Mouse (Mus musculus) midbrain, postnatal 0 days (tissue): ENCODE results near the gene Nrbp1. TPM values are rescaled to one million over a fixed set of nuclear protein-coding genes. Genes with fewer than 3 reads are reported as not detected.

ENCODE experiments used
- ATAC-seq: fragments of 200-750 bp; cut with Nextera tagmentation; 2 replicates; pipeline ENCODE4 v1.8.0; 2017; ENCODE audit warnings: moderate number of reproducible peaks, mild to moderate bottlenecking, moderate TSS enrichment, moderate library complexity; ENCODE audit not compliant: low FRiP score
- DNase-seq: peaks from one replicate; pipeline ENCODE4 v3.0.0-alpha.2; 2015; ENCODE audit warnings: low spot score
- H3K27ac ChIP-seq: fragments of 300-500 bp; sonication (generic); 2 replicates; pipeline ENCODE4 v1.5.1; 2014; ENCODE audit warnings: low read depth, mild to moderate bottlenecking, low read length, mixed read lengths
- H3K27me3 ChIP-seq: fragments of 300-500 bp; sonication (generic); 2 replicates; pipeline ENCODE4 v1.6.1; 2014; ENCODE audit warnings: low read length, control low read depth, mixed read lengths; ENCODE audit not compliant: insufficient read depth
- H3K36me3 ChIP-seq: fragments of 300-500 bp; sonication (generic); 2 replicates; pipeline ENCODE4 v1.6.1; 2014; ENCODE audit warnings: low read length, control low read depth, mixed read lengths; ENCODE audit not compliant: insufficient read depth
- H3K4me1 ChIP-seq: fragments of 300-500 bp; sonication (generic); 2 replicates; pipeline ENCODE4 v1.6.1; 2014; ENCODE audit warnings: mild to moderate bottlenecking, control low read depth, antibody characterized with exemption, low read length, mixed read lengths; ENCODE audit not compliant: insufficient read depth
- H3K4me2 ChIP-seq: fragments of 300-500 bp; sonication (generic); 2 replicates; pipeline ENCODE4 v1.6.1; 2014; ENCODE audit warnings: low read depth, mild to moderate bottlenecking, low read length, mixed read lengths; ENCODE audit not compliant: poor library complexity, severe bottlenecking
- H3K4me3 ChIP-seq: fragments of 300-500 bp; sonication (generic); 2 replicates; pipeline ENCODE4 v1.5.1; 2014; ENCODE audit warnings: low read depth, mild to moderate bottlenecking, low read length, moderate library complexity
- H3K9ac ChIP-seq: fragments of 300-500 bp; sonication (generic); replicated peaks from 2 replicates; pipeline ENCODE4 v1.6.1; 2014; ENCODE audit warnings: mild to moderate bottlenecking, low read length, moderate library complexity, mixed read lengths; ENCODE audit not compliant: poor library complexity, severe bottlenecking
- H3K9me3 ChIP-seq: fragments of 300-500 bp; sonication (generic); 2 replicates; pipeline ENCODE4 v1.6.1; 2016; ENCODE audit warnings: low read length, control low read depth
- CTCF ChIP-seq: IDR thresholded peaks from 2 replicates; pipeline ENCODE4 v1.5.1; 2016; ENCODE audit warnings: antibody characterized with exemption, mild to moderate bottlenecking
- WGBS: fragments of 180-500 bp; shearing (Covaris S2); extraction: QIAGEN DNeasy Blood & Tissue Kit; methylation state at CpG from one replicate; pipeline ENCODE4 v1.1.7; 2014; 5-methylcytosine and 5-hydroxymethylcytosine counted together
- polyA plus RNA-seq: library from polyadenylated mRNA; unstranded; fragments of >200 nt; fragmentation: Nextera tagmentation; extraction: Ambion mirVana; gene quantifications from 2 replicates; pipeline ENCODE4 v1.2.1, GENCODE M21; 2015
- total RNA-seq: library from RNA; depleted of rRNA; stranded (reverse); fragments of >200 nt; gene quantifications from 2 replicates; pipeline ENCODE4 v1.2.3, GENCODE M21; 2014

The Nrbp1 gene
- total and polyA plus RNA-seq, 2 experiments from 2014 or later: 120 to 138 TPM

DNA sequence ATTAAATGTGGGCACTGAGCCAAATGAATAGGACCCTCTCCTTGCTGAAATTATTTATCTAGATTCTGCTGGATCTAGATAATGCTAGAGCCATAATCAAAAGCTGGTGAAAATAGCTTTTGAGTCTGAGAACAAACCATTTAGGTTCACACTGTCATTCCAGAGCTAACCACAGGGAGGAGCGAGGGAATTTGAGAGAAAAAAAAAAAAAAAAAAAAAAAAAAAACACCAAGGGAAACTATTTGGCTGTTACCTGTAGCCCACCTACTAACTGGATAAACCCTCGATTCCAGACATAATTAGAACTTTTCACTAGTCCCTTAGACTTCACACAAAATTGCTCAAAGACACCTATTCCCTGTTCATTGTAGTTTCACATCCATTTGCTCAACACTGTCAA is 21.6 kb upstream of the Nrbp1 start:
- Histone ChIP-seq H3K9ac (peak overlapping the region; percentile 39; the same call in 1 of the 2 replicates), H3K27ac (no peak overlapping the region), H3K4me3 (peak overlapping the region; percentile 98), H3K9me3 (no peaks in the 10 kb centered on the region), H3K36me3 (no peaks in the 10 kb centered on the region), H3K4me1 (no peaks in the 10 kb centered on the region), H3K27me3 (no peaks in the 10 kb centered on the region), H3K4me2 (peak overlapping the region; percentile 78)
- DNase-seq (peak; percentile 46), ATAC-seq (no peak)
- WGBS: 1% methylated on average over 2 of the region's 2 CpGs
- TF ChIP-seq CTCF: peak; percentile 66

DNA sequence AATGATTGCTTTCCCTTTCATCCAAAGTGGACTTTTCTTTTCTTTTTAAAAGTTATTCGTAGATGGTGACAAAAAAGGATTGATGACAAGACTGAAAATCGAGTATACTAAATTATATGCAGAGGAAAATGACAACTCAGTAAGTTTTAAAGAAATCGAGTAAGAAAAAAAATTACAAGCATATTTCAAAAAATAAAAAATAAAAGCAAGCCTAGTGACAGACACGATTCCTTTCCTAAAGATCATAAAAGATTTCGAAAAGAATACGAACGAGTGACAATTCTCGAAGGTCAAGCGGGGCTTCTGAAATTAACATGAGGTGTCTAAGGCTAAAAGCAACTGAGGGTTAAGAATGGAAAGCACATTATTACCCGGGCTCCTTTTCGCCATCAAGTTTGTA is 21.2 kb upstream of the Nrbp1 start:
- ATAC-seq (no peak), DNase-seq (no peak)
- no peaks in the 10 kb centered on the region for H3K4me1 ChIP-seq
- 2% methylated on average over 11 of the region's 11 CpGs for WGBS
- no peaks in the 10 kb centered on the region for H3K36me3 ChIP-seq
- no peak for TF ChIP-seq CTCF
- H3K9me3 ChIP-seq: no peaks in the 10 kb centered on the region
- peak overlapping the region; percentile 78 for H3K4me2 ChIP-seq
- H3K27ac ChIP-seq: peak overlapping the region; percentile 96
- H3K27me3 ChIP-seq: no peaks in the 10 kb centered on the region
- peak overlapping the region; percentile 90 for H3K9ac ChIP-seq
- H3K4me3 ChIP-seq: peak overlapping the region; percentile 98

DNA sequence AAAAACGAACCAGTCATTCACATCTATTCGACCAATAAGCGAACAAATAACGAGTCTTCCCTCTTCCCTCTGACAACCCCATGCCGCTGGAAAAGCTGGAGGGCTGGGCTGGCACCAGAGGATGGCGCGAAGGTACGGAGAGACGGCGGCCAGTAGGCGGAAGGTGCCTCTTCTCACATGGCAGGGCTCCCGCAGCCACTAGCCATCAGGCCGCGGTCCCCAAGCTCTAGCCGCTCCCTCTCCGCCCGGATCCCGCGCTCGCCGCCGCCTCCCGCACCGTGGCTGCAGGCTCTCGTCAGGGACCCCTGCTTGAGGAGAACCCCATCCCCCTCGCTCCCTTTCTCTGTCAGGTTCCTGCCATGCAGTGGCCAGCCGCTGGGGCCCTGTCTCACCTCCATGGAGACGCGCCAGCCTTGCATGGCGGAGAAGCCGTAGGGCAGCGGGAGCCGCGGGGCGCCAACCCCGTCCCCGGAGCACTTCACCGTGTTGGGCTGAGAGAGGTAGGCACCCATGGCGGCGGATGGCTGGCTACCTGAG is 20.7 kb upstream of the Nrbp1 start:
- under 1% methylated on average over 30 of the region's 40 CpGs for WGBS

DNA sequence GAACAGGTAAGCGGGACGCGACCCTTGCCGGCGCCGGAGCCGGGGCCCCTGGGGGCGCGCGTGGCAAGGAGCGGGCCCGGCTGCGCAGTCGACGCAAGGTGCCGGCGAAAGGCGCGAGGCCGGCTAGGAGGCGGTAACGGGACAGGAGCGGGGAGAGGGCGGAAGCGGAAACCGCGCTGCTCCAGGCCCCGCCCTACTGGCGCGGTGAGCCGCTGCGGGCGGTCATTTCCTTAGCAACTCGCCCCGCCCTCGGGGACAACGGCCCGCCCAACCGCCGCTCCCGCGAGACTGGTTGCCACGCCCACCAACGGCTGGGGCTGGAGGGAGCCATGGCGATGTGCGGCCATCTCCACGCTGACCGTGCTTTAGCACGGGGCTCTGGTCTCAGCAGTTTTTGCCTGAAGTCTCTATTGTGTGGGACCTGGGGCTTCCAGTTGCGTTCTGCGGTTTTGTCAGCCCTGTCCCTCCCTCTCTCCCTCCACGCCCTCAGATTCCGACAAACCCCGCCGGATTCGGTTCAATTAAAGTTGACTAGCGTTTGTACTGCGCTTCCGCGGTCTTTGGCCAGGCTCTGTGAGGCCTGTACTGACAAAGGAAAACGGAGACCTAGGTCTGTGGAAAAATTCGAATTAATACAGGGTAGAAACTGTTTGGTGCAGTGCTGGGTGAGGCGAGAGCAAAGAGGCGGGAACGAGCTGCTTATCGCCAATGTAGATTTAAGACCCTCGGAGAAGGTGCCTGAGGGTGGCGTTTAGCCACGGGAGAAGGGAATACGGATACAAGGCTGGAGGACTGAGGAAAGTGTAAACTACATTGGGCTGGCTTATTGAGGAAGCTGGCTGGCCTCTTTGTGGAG is 20.0 kb upstream of the Nrbp1 start, which contains the start of gene Ppm1g:
Gene Ppm1g (minus strand): TSS at position 240 of the 856 bp plus-strand sequence.
- peak within 1 kb of the TSS; percentile 98 for H3K4me3 ChIP-seq
- no peaks in the 10 kb centered on the region for H3K9me3 ChIP-seq
- no peaks in the 10 kb centered on the region for H3K36me3 ChIP-seq
- peak; percentile 95 for ATAC-seq
- peak within 1 kb of the TSS; percentile 90 for H3K9ac ChIP-seq
- under 1% methylated on average over 69 of the region's 70 CpGs for WGBS
- peak; percentile 98 for DNase-seq
- peak within 1 kb of the TSS; percentile 96 for H3K27ac ChIP-seq
- H3K4me1 ChIP-seq: no peaks in the 10 kb centered on the region
- TF ChIP-seq CTCF: no peak; the same call in 1 of the 2 replicates
- peak within 1 kb of the TSS; percentile 78 for H3K4me2 ChIP-seq
- no peaks in the 10 kb centered on the region for H3K27me3 ChIP-seq

More for the DNA sequence above, 20.7 kb upstream of the Nrbp1 start:
- H3K9me3 ChIP-seq: no peaks in the 10 kb centered on the region
- H3K4me2 ChIP-seq: peak overlapping the region; percentile 78
- peak overlapping the region; percentile 98 for H3K4me3 ChIP-seq
- H3K9ac ChIP-seq: peak overlapping the region; percentile 90
- no peaks in the 10 kb centered on the region for H3K27me3 ChIP-seq
- DNase-seq (peak; percentile 61), ATAC-seq (peak; percentile 71)
- no peaks in the 10 kb centered on the region for H3K4me1 ChIP-seq
- peak overlapping the region; percentile 96 for H3K27ac ChIP-seq
- H3K36me3 ChIP-seq: no peaks in the 10 kb centered on the region
- TF ChIP-seq CTCF: no peak; the same call in 1 of the 2 replicates

DNA sequence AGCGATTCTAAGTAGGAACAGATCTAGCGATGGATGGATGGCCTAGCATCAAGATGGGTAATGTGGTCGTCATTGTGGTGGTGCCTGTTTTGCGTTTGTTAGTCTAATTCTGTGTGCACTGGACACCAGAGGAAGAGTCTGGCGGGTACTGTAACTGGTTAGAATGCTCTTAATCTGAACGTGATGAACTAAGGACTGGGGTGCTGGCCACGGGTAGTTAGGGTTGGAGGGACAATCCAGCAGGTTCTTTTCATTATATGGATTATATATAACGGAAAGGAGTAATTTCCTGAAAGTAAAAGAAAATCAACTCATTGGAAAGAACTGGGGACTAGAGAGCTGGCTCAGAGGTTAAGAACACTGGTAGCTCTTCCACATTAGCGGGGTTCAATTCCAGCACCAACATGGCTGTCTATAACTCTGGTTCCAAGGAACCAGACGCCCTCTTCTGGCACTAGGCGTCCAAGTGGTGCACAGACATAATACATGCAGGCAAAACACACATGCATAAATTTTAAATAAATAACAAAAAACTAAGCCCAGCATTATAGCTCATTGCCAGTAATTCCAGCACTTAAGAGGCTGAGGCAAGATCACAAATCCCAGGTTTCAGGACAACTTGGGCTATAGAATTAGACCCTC is 19.2 kb upstream of the Nrbp1 start:
- H3K27ac ChIP-seq: peak overlapping the region; percentile 96
- peak overlapping the region; percentile 78 for H3K4me2 ChIP-seq
- ATAC-seq: peak; percentile 42
- 9% methylated on average over 11 of the region's 11 CpGs for WGBS
- no peaks in the 10 kb centered on the region for H3K9me3 ChIP-seq
- peak overlapping the region; percentile 98 for H3K4me3 ChIP-seq
- no peaks in the 10 kb centered on the region for H3K4me1 ChIP-seq
- peak; percentile 81 for TF ChIP-seq CTCF
- H3K27me3 ChIP-seq: no peaks in the 10 kb centered on the region
- H3K36me3 ChIP-seq: no peaks in the 10 kb centered on the region
- DNase-seq: peak; percentile 88
- peak overlapping the region; percentile 90 for H3K9ac ChIP-seq
